Mouse (Mus musculus): ENCODE data around the gene Fli1.

- no peak for TF ChIP-seq CTCF (IDR thresholded peaks at IDR 0.05; ENCODE audit: insufficient read depth, low read depth, low read length)
- TF ChIP-seq POLR2A (IDR thresholded peaks at IDR 0.05; ENCODE audit: insufficient read depth, low read depth, low read length): no peak
Observed at GRCm38 (mm10) chr9:32494891-32495642, 47.6 kb downstream of the Fli1 start.

Data from olfactory bulb, adult 2 months (tissue).